Mouse (Mus musculus) kidney, postnatal 14 days (tissue): ENCODE measurements at regions not wholly inside any gene's neighbourhood (a gene's known extent, or its start where the extent isn't known, plus 50 kb on each side); places are given as distances from the start of the nearest gene placed in this dataset.

ENCODE experiments used
- DNase-seq: peaks from one replicate; pipeline ENCODE4 v3.0.0; 2022; ENCODE audit warnings: mixed read lengths

DNA sequence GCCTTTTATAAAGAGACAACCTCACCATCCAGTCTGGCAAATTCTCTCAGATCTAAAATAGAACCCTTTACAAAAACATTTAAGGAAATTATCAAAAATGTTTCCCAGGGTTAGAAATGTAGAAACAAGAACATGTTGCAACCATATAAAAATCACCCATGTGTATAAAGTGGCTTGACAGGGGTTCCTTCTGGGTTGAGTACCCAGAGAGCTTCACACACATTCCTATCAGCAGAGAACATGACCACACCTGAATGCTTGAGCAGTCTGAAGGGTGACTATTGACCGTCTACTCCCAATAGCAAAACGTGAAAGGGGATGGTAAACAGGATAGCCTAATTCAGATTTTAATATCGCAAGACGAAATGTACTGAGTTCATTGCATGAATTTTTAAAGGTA, 57.8 kb upstream of the Zfand5 start:
- no peak for DNase-seq

DNA sequence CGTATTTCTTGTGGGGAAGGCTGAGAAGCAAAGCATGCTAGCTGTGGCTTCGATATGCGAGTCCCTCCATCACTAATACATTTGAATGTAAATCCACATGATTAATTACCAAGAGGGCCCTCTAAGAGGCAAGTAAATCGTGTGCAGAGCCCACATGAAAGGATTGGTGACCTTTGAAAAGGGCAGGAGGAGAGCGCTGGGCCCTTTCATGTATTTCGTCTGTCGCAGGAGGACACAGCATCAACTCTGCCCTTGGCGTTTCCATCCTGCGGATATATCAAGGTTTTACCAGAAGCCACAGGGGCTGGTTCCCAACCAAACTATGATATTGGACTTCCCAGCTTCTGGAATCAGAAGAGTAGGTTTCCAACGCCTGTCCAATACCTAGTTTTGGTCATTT, 78.6 kb upstream of the Zfand5 start:
- DNase-seq, result no peak

DNA sequence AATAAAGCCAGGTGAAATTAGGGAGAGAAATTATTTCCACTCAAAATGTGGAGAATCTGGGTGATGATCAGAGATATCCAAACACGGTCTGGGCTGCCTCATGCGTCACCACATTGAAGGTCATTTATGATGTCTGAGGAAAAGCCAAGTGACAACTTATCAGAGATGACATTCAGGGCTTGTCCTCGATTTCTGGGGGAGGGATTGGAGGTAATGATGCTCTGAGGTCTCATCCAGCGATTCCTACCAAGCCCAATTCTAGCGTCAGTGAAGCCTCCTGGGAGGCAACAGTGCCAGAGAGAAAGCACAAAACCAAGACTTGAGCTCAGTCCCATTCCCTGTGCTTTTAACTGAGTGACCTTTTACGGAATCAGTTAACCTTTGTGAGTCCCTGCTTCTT, 79.5 kb upstream of the Zfand5 start:
- no peak for DNase-seq

GRCm38 (mm10) chr19:21189216-21189615, 82.9 kb upstream of the Zfand5 start:
- no peak for DNase-seq

DNA sequence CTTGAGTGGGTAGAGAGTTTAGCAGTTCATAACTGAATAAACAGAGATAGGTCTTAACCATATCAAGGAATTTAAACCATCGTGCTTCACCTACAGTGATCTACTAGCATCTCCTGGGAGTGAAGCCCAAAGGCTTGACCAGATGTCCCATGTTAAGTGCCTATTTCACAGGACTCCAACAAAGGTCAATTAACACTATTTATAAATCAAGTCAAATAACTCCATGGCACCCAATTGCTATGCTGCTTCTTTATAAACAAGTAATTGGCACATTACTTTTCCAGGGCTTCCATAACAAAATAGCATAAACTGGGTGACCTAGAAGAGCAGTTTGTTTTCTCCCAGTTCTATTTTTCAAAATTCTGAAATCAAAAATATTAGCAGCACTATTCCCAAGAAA, 85.4 kb upstream of the Zfand5 start:
- no peak for DNase-seq

DNA sequence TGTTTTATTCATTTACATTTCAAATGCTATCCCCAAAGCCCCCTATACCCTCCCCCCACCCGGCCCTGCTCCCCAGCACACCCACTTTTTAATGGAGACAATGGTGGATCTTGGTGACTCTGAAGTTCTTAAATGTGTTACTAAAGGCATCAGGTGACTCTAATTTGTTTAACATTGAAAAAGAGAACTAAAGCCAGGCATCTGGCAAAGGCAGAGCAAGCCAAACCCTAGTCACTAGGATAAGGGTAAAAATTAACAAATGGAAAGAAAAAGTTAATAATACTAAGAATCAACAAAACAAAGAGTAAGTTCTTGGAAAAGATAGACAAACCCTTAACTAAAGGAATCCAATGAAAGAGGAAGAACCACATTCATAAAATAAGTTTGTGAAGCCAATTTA, 86.1 kb upstream of the Zfand5 start:
- DNase-seq, result no peak

- DNase-seq, result no peak
Observed at GRCm38 (mm10) chr19:21183028-21183427, 89.0 kb upstream of the Zfand5 start.

DNA sequence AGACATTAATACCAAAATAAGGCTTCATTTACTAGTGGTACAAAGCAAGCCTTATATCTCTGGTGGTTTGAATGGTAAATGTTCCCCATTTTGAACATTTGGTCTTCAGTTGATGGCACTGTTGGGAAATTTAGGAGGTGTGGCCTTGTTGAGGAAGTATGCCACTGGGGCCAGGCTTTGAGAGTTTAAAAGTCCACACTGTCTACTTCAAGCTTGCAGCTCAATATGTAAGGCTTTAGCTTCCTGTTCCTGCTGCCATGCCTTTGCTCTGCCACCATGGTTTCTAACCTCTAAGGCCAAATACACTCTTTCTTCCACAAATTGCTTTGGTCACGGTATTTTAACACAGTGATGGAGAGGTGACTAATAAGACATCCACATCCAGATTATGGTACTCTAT, 92.2 kb upstream of the Zfand5 start:
- DNase-seq, result no peak

DNA sequence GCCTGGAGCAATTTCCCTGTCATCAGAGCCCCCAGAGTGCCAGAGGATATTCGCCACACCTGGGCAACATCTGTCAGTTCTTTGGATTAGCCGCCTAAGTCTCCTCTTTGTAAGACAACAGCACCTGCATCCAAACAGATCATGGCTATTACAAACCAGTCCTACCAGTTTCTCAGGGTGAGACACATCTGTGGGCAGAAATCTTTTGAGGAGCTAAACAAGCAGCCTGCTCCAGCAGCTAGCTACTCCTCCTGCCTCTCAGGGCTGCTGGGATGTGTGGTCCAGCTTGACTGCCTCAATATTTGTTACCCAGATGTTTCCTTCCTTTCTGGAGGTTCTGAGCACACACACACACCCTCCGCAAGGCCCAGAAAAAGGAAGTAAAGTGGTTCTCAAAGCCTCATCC, 96.6 kb upstream of the Zfand5 start:
- peak; percentile 20 for DNase-seq

- DNase-seq, result peak; percentile 21
Observed at GRCm38 (mm10) chr19:21174636-21175035, 97.4 kb upstream of the Zfand5 start.

DNA sequence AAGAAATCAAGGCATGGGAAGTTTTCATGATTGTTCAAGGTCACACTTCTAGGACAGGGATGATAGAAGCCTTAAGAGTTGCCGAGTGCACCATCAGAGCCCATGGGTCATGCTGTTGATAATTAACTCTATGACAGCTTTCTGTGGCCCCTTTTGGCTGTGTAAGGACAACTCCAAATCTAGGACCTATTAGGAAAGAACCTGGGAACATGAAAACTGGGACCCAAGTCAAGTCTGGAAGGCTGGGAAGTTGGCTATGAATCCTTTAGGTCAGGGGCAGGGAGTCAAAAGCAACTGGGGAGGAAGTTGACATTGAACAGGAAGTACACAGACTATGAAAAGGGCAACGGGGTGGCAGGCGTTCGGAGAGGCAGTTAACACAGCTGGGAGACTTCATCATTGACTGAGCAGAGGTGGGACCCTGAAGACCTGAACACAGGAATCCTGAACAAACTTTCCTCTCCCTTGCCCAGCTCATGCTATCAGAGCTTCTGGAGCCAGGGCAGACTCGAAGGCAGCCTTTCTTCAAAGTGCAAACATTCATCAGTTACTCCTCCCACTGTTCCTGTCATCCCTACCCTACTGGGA, 98.1 kb upstream of the Zfand5 start:
- peak; percentile 28 for DNase-seq

GRCm38 (mm10) chr19:21171191-21171590, 100.9 kb upstream of the Zfand5 start:
- no peak for DNase-seq

DNA sequence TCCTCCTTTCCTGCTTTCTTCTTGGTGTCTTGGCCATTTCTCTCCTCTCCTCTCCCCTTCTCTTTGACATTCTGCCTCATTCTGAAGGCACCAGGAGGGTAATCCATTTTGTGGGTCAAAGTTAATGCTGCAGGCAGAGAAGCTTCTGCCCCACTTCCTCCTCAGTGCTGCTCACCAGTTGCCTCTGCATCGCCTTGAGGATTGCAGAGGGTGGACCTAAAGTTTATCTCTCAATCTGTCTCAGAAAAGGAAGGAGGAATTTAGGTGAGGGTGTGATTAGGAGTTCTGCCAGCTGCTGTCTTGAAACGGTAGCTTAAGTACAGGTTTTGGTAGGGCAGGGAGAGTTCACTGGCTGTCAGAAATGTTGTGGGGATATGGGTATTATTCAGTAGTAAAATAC, 101.3 kb upstream of the Zfand5 start:
- DNase-seq, result no peak

DNA sequence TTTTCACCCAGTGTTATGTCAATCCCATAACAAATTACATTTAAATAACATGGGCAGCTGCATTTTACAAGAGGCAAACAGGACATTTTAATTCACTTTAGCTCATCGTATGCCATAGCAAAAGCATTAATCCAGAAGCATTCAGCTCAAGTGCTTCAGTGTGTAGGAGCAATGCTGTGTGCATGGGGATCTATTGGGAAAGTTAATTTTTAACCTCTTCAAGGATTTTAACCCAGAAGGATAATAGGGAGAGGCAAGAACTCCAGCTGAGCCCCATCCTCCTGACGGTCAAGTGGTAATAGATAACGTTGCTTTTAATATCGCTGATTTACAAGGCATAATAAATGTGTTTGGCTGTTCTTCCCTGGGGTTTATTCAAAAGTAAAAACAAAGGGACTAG, 105.1 kb upstream of the Zfand5 start:
- DNase-seq, result no peak

GRCm38 (mm10) chr19:21166465-21166860, 105.6 kb upstream of the Zfand5 start:
- DNase-seq, result no peak

DNA sequence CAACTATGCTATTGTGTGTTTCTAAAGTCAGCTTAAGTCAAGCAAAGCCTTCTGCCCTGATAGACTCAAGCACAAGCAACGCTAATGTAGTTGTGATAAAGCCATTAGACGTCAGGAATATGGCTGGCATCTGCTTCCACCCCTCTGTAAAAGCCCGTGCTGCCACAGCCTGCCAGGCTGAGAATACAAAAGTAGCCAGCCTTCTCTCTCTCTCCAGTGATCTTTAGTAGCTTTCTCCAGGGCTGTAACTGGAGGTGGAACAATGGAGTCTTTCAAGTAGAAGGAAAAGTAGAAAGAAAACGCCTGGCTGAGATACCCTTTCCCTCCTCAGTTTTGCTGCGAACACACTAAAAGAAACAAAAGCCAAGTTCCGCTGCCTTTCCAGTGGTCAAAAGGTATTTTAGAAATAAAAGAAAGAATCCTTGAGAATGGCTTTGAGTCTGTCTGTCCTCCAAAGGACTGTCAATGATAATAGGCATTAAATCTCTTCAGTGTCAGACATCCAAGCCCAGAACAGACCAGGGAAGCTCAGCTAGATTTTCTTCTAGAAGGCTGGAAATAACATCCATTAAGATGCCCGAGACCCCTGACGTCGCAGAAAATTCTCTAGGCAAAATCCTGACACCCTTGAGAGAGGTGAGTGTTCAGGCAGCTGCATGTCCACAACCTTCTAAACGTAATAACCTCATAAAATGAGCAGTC, 106.2 kb upstream of the Zfand5 start:
- DNase-seq, result no peak

DNA sequence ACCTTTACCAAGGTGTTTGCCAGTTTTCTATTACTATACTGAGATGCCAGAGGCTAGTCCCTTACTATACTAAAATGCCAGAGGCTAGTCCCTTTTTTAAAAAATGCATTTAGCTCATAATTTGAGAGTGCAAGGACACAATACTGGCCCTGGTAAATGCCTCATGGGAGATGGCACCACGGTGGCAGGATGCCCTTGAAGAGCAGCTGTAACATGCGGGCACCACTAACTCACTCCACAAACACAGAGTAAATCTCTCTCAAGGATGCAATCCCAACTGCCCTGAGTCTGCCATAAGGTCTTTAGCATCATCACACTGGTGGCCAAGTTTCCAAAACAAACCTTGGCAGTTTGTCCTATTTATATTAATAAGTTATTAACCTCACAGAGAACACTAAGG, 108.1 kb upstream of the Zfand5 start:
- DNase-seq, result no peak

DNA sequence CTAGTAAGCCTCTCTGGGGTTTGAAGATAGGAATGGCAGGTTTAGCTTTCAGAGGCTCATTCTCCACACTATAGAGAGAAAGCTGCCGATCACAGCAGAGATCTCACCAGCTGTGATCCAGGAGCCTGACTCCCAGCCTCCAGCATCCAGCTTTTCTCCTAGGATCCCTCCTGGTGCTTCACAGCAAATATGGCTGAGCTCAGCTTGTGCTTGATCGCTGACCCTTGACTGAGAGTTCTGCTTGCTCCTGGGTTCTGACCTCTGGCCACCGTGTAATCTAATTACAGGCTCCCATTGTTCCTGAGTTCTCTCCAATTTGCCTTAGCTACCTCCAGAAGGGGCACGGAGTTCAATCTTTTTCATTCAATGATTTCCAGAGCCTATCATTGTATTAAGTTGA, 111.1 kb upstream of the Zfand5 start:
- peak; percentile 69 for DNase-seq

DNA sequence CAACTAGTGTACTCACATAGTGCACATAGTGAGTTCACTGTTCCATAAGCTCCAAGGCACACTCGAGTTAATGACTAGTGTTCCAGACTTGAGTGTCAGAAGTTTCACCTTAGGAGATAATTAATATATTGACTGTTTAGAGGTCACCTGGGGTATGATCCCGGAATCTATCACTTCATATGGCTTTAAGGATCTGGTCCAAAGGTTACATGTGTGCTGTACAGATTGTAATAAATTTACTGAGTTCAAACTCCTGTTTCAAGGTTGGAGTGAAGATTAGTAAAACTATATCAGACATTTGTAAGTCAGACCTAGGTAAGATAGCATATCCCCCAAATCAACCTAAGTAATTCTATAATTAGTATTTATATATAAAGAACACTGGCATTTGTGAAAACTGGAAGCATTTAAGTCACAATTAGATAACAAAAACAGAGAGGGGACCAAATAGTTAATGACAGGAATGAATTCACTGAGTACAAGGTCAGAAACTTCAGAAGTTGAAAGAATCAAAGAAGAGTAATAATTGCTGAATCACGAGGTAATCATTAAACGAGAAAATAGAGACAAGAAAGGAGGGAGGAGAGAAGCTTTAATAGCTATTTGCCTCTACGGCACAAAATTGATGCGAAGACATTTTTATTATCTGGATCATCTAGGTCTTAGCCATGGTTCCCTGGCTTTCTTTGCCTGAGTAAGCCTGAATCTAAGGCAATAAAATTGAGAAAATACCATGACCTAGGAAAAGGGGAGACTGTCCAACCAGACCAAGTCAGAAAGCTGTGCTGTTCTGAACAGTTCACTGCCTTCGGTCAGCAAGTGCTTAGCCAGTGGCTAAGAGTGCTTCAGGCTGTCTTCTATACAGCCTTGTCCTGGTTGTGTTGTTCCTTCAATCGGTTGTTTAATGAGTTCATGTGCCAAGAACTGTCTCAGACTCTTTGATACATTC, 112.6 kb upstream of the Zfand5 start:
- peak; percentile 38 for DNase-seq

- no peak for DNase-seq
Observed at GRCm38 (mm10) chr19:21154162-21154561, 117.9 kb upstream of the Zfand5 start.

DNA sequence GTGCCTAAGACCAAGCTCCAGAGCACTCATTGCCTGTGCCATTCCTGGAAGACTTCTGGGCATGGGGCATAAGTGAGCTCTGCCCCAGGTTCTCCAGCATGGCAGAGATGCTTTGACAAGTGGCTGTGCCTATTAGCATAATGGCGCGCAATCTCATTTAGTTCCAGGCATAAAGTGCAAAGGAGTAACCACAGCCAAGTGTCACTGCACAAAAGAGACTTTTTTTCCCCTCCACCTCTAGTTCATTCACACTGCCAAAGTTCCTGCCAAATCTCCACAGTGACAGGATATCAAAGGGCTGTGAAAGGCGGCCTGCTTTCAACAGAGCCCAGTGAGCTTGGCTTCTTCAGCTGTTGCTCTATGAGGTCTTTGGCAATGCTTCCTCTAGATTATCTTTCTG, 120.1 kb upstream of the Zfand5 start:
- DNase-seq, result no peak

GRCm38 (mm10) chr19:21150849-21151248, 121.2 kb upstream of the Zfand5 start:
- no peak for DNase-seq

GRCm38 (mm10) chr19:21150241-21150640, 121.8 kb upstream of the Zfand5 start:
- no peak for DNase-seq

DNA sequence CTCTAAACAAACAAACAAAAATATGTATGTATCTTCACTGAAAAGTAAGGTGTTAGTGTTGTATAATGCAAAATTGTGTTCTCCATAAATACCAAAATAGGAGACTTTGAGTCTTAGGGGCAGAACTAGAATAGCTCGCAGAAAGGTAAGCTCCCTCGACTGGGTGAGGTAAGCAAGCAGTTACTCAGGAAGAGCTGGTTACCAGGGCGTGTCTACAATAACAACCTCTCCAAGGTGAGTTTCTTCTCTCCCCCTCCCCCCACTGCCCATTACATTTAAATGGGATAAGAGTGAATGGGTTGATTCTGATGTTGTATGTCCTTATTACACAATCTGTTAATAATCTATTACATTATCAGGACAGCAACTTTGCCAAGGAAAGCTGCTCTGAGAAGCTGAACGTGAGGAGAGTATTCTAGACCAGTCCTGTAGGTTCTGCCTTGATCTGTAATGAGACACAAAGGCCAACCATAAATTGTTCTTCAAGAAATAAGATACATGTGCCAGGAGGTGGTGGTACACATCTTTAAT, 125.2 kb upstream of the Zfand5 start:
- no peak for DNase-seq
